Mouse (Mus musculus): ENCODE measurements around the gene Alk. TPM values are rescaled to one million over a fixed set of nuclear protein-coding genes. Genes with fewer than 3 reads are reported as not detected.
A peak's percentile ranks its signal among the peaks of the same experiment; 100 is the strongest.

Alk gene
- polyA plus RNA-seq, 1 experiment from 2014 or later = 0.06 TPM

GRCm38 (mm10) chr17:72121660-72122059, 482.8 kb downstream of the Alk start:
- no peak overlapping the region for H3K27ac ChIP-seq
- 76% methylated on average over 1 of the region's 1 CpGs for WGBS (ENCODE audit: insufficient replicate concordance)
- H3K36me3 ChIP-seq = no peaks in the 10 kb centered on the region
- no peak overlapping the region for H3K9ac ChIP-seq
- no peaks in the 10 kb centered on the region for H3K4me1 ChIP-seq (replicated peaks)
- no peaks in the 10 kb centered on the region for H3K27me3 ChIP-seq
- no peak overlapping the region for H3K4me3 ChIP-seq (replicated peaks)
- H3K9me3 ChIP-seq (replicated peaks) = no peaks in the 10 kb centered on the region
- no peak overlapping the region for H3K4me2 ChIP-seq
- ATAC-seq (ENCODE audit: low read depth) (no peak), DNase-seq (no peak)

GRCm38 (mm10) chr17:72120278-72120677, 484.1 kb downstream of the Alk start:
- ATAC-seq (ENCODE audit: low read depth) (peak; percentile 63; the same call in 1 of the 2 replicates), DNase-seq (no peak)
- Histone ChIP-seq H3K9me3 (replicated peaks) (no peaks in the 10 kb centered on the region), H3K4me2 (no peak overlapping the region), H3K36me3 (no peaks in the 10 kb centered on the region), H3K4me1 (replicated peaks) (no peaks in the 10 kb centered on the region), H3K4me3 (replicated peaks) (no peak overlapping the region), H3K27ac (no peak overlapping the region), H3K9ac (no peak overlapping the region), H3K27me3 (no peaks in the 10 kb centered on the region)
- WGBS (ENCODE audit: insufficient replicate concordance) = 38% methylated on average over 11 of the region's 11 CpGs

GRCm38 (mm10) chr17:72118376-72118775, 486.1 kb downstream of the Alk start:
- ATAC-seq (ENCODE audit: low read depth) = no peak
- 35% methylated on average over 5 of the region's 5 CpGs for WGBS (ENCODE audit: insufficient replicate concordance)

GRCm38 (mm10) chr17:72115271-72115944, 489.0 kb downstream of the Alk start:
- no peak overlapping the region for H3K27ac ChIP-seq
- WGBS (ENCODE audit: insufficient replicate concordance) = 51% methylated on average over 12 of the region's 12 CpGs
- H3K4me2 ChIP-seq = no peak overlapping the region
- no peak overlapping the region for H3K9ac ChIP-seq
- H3K36me3 ChIP-seq = no peaks in the 10 kb centered on the region
- no peaks in the 10 kb centered on the region for H3K27me3 ChIP-seq
- DNase-seq (no peak), ATAC-seq (ENCODE audit: low read depth) (no peak)
- H3K4me1 ChIP-seq (replicated peaks) = no peaks in the 10 kb centered on the region
- H3K4me3 ChIP-seq (replicated peaks) = no peak overlapping the region
- no peaks in the 10 kb centered on the region for H3K9me3 ChIP-seq (replicated peaks)

More at GRCm38 (mm10) chr17:72118376-72118775, 486.1 kb downstream of the Alk start:
- Histone ChIP-seq H3K4me3 (replicated peaks) (no peak overlapping the region), H3K4me2 (no peak overlapping the region), H3K9me3 (replicated peaks) (no peaks in the 10 kb centered on the region), H3K36me3 (no peaks in the 10 kb centered on the region), H3K27ac (no peak overlapping the region), H3K9ac (no peak overlapping the region), H3K4me1 (replicated peaks) (no peaks in the 10 kb centered on the region), H3K27me3 (no peaks in the 10 kb centered on the region)
- DNase-seq = no peak

GRCm38 (mm10) chr17:72112004-72112403, 492.4 kb downstream of the Alk start:
- H3K27ac ChIP-seq = no peak overlapping the region
- no peak overlapping the region for H3K9ac ChIP-seq
- no peak overlapping the region for H3K4me2 ChIP-seq
- H3K36me3 ChIP-seq = no peaks in the 10 kb centered on the region
- DNase-seq = no peak
- no peak overlapping the region for H3K4me3 ChIP-seq (replicated peaks)
- no peak for ATAC-seq (ENCODE audit: low read depth)
- H3K4me1 ChIP-seq (replicated peaks) = no peaks in the 10 kb centered on the region
- no peaks in the 10 kb centered on the region for H3K9me3 ChIP-seq (replicated peaks)
- no peaks in the 10 kb centered on the region for H3K27me3 ChIP-seq

- Histone ChIP-seq H3K27ac (no peak overlapping the region), H3K9me3 (replicated peaks) (no peaks in the 10 kb centered on the region), H3K4me3 (replicated peaks) (no peak overlapping the region), H3K4me2 (no peak overlapping the region), H3K36me3 (no peaks in the 10 kb centered on the region), H3K4me1 (replicated peaks) (no peaks in the 10 kb centered on the region), H3K9ac (no peak overlapping the region), H3K27me3 (no peaks in the 10 kb centered on the region)
- DNase-seq (no peak), ATAC-seq (ENCODE audit: low read depth) (no peak)
- 79% methylated on average over 4 of the region's 4 CpGs for WGBS (ENCODE audit: insufficient replicate concordance)
Observed at GRCm38 (mm10) chr17:72111528-72111927, 492.9 kb downstream of the Alk start.

GRCm38 (mm10) chr17:72087261-72087703, 517.1 kb downstream of the Alk start:
- 66% methylated on average over 12 of the region's 12 CpGs for WGBS (ENCODE audit: insufficient replicate concordance)

GRCm38 (mm10) chr17:72081396-72081795, 523.0 kb downstream of the Alk start:
- ATAC-seq (ENCODE audit: low read depth) (no peak), DNase-seq (no peak)
- H3K4me2 ChIP-seq = no peak overlapping the region
- no peak overlapping the region for H3K9ac ChIP-seq
- no peaks in the 10 kb centered on the region for H3K4me1 ChIP-seq (replicated peaks)
- H3K4me3 ChIP-seq (replicated peaks) = no peak overlapping the region
- H3K27ac ChIP-seq = no peak overlapping the region
- no peaks in the 10 kb centered on the region for H3K27me3 ChIP-seq
- no peaks in the 10 kb centered on the region for H3K36me3 ChIP-seq
- WGBS (ENCODE audit: insufficient replicate concordance) = 54% methylated on average over 2 of the region's 2 CpGs
- H3K9me3 ChIP-seq (replicated peaks) = no peaks in the 10 kb centered on the region

More at GRCm38 (mm10) chr17:72087261-72087703, 517.1 kb downstream of the Alk start:
- Histone ChIP-seq H3K4me2 (no peak overlapping the region), H3K4me1 (replicated peaks) (no peaks in the 10 kb centered on the region), H3K9ac (no peak overlapping the region), H3K9me3 (replicated peaks) (no peaks in the 10 kb centered on the region), H3K27ac (no peak overlapping the region), H3K4me3 (replicated peaks) (no peak overlapping the region), H3K27me3 (no peaks in the 10 kb centered on the region), H3K36me3 (no peaks in the 10 kb centered on the region)
- no peak for ATAC-seq (ENCODE audit: low read depth)
- DNase-seq = no peak

GRCm38 (mm10) chr17:72076306-72076921, 528.0 kb downstream of the Alk start:
- WGBS (ENCODE audit: insufficient replicate concordance) = 44% methylated on average over 12 of the region's 12 CpGs
- ATAC-seq (ENCODE audit: low read depth) = no peak

GRCm38 (mm10) chr17:72071871-72072270, 532.6 kb downstream of the Alk start:
- DNase-seq (no peak), ATAC-seq (ENCODE audit: low read depth) (no peak)
- WGBS (ENCODE audit: insufficient replicate concordance) = 44% methylated on average over 1 of the region's 1 CpGs
- Histone ChIP-seq H3K4me3 (replicated peaks) (no peak overlapping the region), H3K27ac (no peak overlapping the region), H3K4me2 (no peak overlapping the region), H3K36me3 (no peaks in the 10 kb centered on the region), H3K4me1 (replicated peaks) (no peaks in the 10 kb centered on the region), H3K27me3 (no peaks in the 10 kb centered on the region), H3K9me3 (replicated peaks) (no peaks in the 10 kb centered on the region), H3K9ac (no peak overlapping the region)

More at GRCm38 (mm10) chr17:72076306-72076921, 528.0 kb downstream of the Alk start:
- H3K27ac ChIP-seq = no peak overlapping the region
- no peak overlapping the region for H3K4me2 ChIP-seq
- no peaks in the 10 kb centered on the region for H3K9me3 ChIP-seq (replicated peaks)
- no peak overlapping the region for H3K4me3 ChIP-seq (replicated peaks)
- H3K9ac ChIP-seq = no peak overlapping the region
- DNase-seq = no peak
- no peaks in the 10 kb centered on the region for H3K36me3 ChIP-seq
- H3K4me1 ChIP-seq (replicated peaks) = no peaks in the 10 kb centered on the region
- no peaks in the 10 kb centered on the region for H3K27me3 ChIP-seq

GRCm38 (mm10) chr17:72068176-72068575, 536.3 kb downstream of the Alk start:
- H3K27ac ChIP-seq = no peak overlapping the region
- no peaks in the 10 kb centered on the region for H3K27me3 ChIP-seq
- WGBS (ENCODE audit: insufficient replicate concordance) = 56% methylated on average over 6 of the region's 6 CpGs
- H3K4me3 ChIP-seq (replicated peaks) = no peak overlapping the region
- no peaks in the 10 kb centered on the region for H3K4me1 ChIP-seq (replicated peaks)
- ATAC-seq (ENCODE audit: low read depth) (no peak), DNase-seq (no peak)
- H3K9ac ChIP-seq = no peak overlapping the region
- H3K4me2 ChIP-seq = no peak overlapping the region
- H3K9me3 ChIP-seq (replicated peaks) = no peaks in the 10 kb centered on the region
- no peaks in the 10 kb centered on the region for H3K36me3 ChIP-seq

GRCm38 (mm10) chr17:72062978-72063377, 541.4 kb downstream of the Alk start:
- WGBS (ENCODE audit: insufficient replicate concordance) = 68% methylated on average over 3 of the region's 3 CpGs
- H3K27ac ChIP-seq = no peak overlapping the region

More at GRCm38 (mm10) chr17:72062978-72063377, 541.4 kb downstream of the Alk start:
- Histone ChIP-seq H3K4me3 (replicated peaks) (no peak overlapping the region), H3K36me3 (no peaks in the 10 kb centered on the region), H3K4me1 (replicated peaks) (no peaks in the 10 kb centered on the region), H3K27me3 (no peaks in the 10 kb centered on the region), H3K9me3 (replicated peaks) (no peaks in the 10 kb centered on the region), H3K9ac (no peak overlapping the region), H3K4me2 (no peak overlapping the region)
- no peak for DNase-seq
- ATAC-seq (ENCODE audit: low read depth) = no peak

Data from liver, embryonic 13.5 days (tissue).